Mouse (Mus musculus) frontal cortex, postnatal 25 days (tissue): Measurements from ENCODE around the gene Polr2e.
A peak's percentile ranks its signal among the peaks of the same experiment; 100 is the strongest.

ENCODE experiments used
- DNase-seq, 2 experiments: peaks; one replicate each; pipeline ENCODE4 v3.0.0; 2022; ENCODE audit warnings: low spot score in 2 of 2

Gene Polr2e

GRCm38 (mm10) chr10:79988506-79989271, 50.9 kb downstream of the Polr2e start, which contains the start of gene Cnn2:
Gene Cnn2, plus strand, starts transcription at chr10:79988584.
- DNase-seq, result no peak

DNA sequence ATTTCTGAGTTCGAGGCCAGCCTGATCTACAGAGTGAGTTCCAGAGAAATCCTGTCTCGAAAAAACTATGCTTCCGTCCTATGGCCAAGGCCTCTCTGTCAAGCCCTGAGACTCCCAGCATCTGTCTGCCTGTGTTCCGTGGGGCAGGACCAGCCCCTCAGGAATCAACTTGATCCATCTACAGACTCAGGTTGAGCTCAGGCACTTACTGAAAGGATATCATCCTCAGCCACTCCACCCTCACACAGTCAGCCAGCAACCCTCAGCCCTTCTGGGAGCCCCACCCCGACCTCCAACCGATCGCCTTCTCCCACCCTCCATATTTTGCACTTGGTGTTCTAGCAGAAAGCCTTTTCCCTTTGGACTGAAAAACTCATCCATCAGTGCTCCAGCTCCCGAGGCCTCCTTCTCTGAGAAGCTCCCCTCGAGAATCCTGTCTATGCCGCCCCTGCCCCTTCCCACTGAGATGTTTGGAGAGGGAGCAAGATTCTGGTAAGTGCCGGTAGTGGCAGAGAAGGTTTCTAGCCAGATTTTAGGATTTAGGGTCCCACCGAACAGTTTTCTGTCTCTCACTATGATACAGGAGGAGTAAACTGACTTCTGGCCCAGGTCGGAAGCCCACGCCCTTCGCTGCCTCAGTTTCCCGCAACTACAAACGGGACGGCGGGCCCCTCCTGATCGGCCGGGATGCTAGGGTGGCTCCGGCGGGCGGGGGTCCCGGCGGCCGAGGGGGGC, 51.7 kb downstream of the Polr2e start:
- no peak for DNase-seq

- DNase-seq, result peak; percentile 76 to 77
Measured at GRCm38 (mm10) chr10:79986963-79987362, 52.6 kb downstream of the Polr2e start.

DNA sequence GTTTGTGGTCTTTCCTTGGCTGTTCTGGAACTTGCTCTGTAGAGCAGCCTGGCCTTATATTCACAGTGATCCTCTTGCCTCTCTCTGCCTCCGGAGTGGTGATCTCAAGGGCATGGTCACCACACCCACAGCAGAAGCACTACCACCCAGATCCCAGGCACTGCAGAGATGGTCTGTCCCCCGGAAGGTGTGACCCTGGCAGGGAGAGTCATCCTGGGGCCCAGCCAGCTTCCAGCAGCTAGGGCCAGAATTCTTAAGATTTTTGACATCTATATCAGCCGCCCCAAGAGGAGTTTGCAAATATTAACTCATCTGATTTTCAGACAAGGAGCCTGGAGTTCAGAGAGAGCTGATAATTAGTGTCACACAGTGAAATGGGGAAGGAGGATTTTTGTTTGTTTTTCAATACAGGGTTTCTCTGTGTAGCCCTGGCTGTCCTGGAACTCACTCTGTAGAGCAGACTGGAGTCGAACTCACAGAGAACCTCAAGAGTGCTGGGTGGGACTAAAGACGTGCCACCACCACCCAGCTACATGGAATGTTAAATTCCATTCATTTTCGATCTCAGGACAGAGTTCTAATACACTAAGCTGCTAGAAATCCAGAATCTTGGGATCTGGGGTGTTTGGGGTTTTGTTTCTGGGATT, 53.2 kb downstream of the Polr2e start:
- DNase-seq, result no peak
